Mouse (Mus musculus) embryonic facial prominence, embryonic 11.5 days (tissue): Measurements from ENCODE around the gene Zfand6. TPM values are rescaled to one million over a fixed set of nuclear protein-coding genes. Genes with fewer than 3 reads are reported as not detected.

Source experiments
- ATAC-seq: fragments of 200-750 bp; cut with Nextera tagmentation; replicated peaks from 2 replicates; pipeline ENCODE4 v1.8.0; 2017; ENCODE audit warnings: low read depth; ENCODE audit not compliant: insufficient number of reproducible peaks, low FRiP score, low TSS enrichment
- DNase-seq: peaks from one replicate; pipeline ENCODE4 v3.0.0-alpha.2; 2015; ENCODE audit warnings: low spot score
- H3K27ac ChIP-seq: fragments of 300-500 bp; sonication (generic); replicated peaks from 2 replicates; pipeline ENCODE4 v1.5.1; 2014; ENCODE audit warnings: mild to moderate bottlenecking, low read depth, low read length, control low read depth
- H3K27me3 ChIP-seq: fragments of 300-500 bp; sonication (generic); 2 replicates; pipeline ENCODE4 v1.6.1; 2014; ENCODE audit warnings: mild to moderate bottlenecking, low read length, moderate library complexity, mixed read lengths; ENCODE audit not compliant: control insufficient read depth, insufficient read depth
- H3K36me3 ChIP-seq: fragments of 300-500 bp; sonication (generic); replicated peaks from 2 replicates; pipeline ENCODE4 v1.6.1; 2014; ENCODE audit warnings: low read depth, mild to moderate bottlenecking, low read length, moderate library complexity, mixed read lengths; ENCODE audit not compliant: control insufficient read depth, insufficient read depth
- H3K4me1 ChIP-seq: fragments of 300-500 bp; sonication (generic); 2 replicates; pipeline ENCODE4 v1.6.1; 2014; ENCODE audit warnings: low read length, mixed read lengths; ENCODE audit not compliant: control insufficient read depth, insufficient read depth
- H3K4me2 ChIP-seq: fragments of 300-500 bp; sonication (generic); 2 replicates; pipeline ENCODE4 v1.6.1; 2014; ENCODE audit warnings: low read depth, mild to moderate bottlenecking, control low read depth, low read length, moderate library complexity
- H3K4me3 ChIP-seq: fragments of 300-500 bp; sonication (generic); 2 replicates; pipeline ENCODE4 v1.5.1; 2014; ENCODE audit warnings: low read depth, low read length, control low read depth
- H3K9ac ChIP-seq: fragments of 300-500 bp; sonication (generic); replicated peaks from 2 replicates; pipeline ENCODE4 v1.6.1; 2014; ENCODE audit warnings: mild to moderate bottlenecking, control low read depth, low read length
- H3K9me3 ChIP-seq: fragments of 300-500 bp; sonication (generic); replicated peaks from 2 replicates; pipeline ENCODE4 v1.6.1; 2016; ENCODE audit warnings: mild to moderate bottlenecking, low read length, inconsistent platforms, mixed read lengths; ENCODE audit not compliant: control insufficient read depth
- WGBS: fragments of 180-500 bp; shearing (Covaris S2); extraction: QIAGEN DNeasy Blood & Tissue Kit; methylation state at CpG from one replicate; pipeline ENCODE4 v1.1.7; 2014; 5-methylcytosine and 5-hydroxymethylcytosine counted together
- polyA plus RNA-seq: library from polyadenylated mRNA; unstranded; fragments of >200 nt; fragmentation: Nextera tagmentation; extraction: Ambion mirVana; gene quantifications from 2 replicates; pipeline ENCODE4 v1.2.1, GENCODE M21; 2014

The Zfand6 gene
- polyA plus RNA-seq, 1 experiment from 2014 or later, result 237 TPM

GRCm38 (mm10) chr7:84673103-84673502 is 16.7 kb downstream of the Zfand6 start:
- no peak overlapping the region for H3K27ac ChIP-seq
- H3K36me3 ChIP-seq, result no peaks in the 10 kb centered on the region
- ATAC-seq (no peak), DNase-seq (no peak)
- H3K4me1 ChIP-seq, result no peaks in the 10 kb centered on the region
- no peaks in the 10 kb centered on the region for H3K27me3 ChIP-seq
- H3K9ac ChIP-seq, result no peak overlapping the region
- no peak overlapping the region for H3K4me3 ChIP-seq
- 75% methylated on average over 1 of the region's 1 CpGs for WGBS
- no peak overlapping the region for H3K4me2 ChIP-seq
- H3K9me3 ChIP-seq, result no peaks in the 10 kb centered on the region

- no peak overlapping the region for H3K9ac ChIP-seq
- no peak overlapping the region for H3K4me3 ChIP-seq
- no peaks in the 10 kb centered on the region for H3K4me1 ChIP-seq
- no peaks in the 10 kb centered on the region for H3K27me3 ChIP-seq
- no peak overlapping the region for H3K27ac ChIP-seq
- ATAC-seq (no peak), DNase-seq (no peak)
- no peak overlapping the region for H3K4me2 ChIP-seq
- H3K9me3 ChIP-seq, result no peaks in the 10 kb centered on the region
- 58% methylated on average over 1 of the region's 1 CpGs for WGBS
- no peaks in the 10 kb centered on the region for H3K36me3 ChIP-seq
Measured at GRCm38 (mm10) chr7:84669554-84670152, 20.1 kb downstream of the Zfand6 start.

- H3K27ac ChIP-seq, result no peak overlapping the region
- H3K4me2 ChIP-seq, result no peak overlapping the region
- H3K4me3 ChIP-seq, result no peak overlapping the region
- no peaks in the 10 kb centered on the region for H3K27me3 ChIP-seq
- H3K36me3 ChIP-seq, result no peaks in the 10 kb centered on the region
- H3K4me1 ChIP-seq, result no peaks in the 10 kb centered on the region
- DNase-seq, result no peak
- 81% methylated on average over 5 of the region's 5 CpGs for WGBS
- no peak overlapping the region for H3K9ac ChIP-seq
- ATAC-seq, result no peak
- H3K9me3 ChIP-seq, result no peaks in the 10 kb centered on the region
Measured at GRCm38 (mm10) chr7:84667946-84668345, 21.8 kb downstream of the Zfand6 start.

- ATAC-seq (no peak), DNase-seq (no peak)
- Histone ChIP-seq H3K4me1 (no peaks in the 10 kb centered on the region), H3K27me3 (no peaks in the 10 kb centered on the region), H3K9me3 (no peaks in the 10 kb centered on the region), H3K4me3 (no peak overlapping the region), H3K27ac (no peak overlapping the region), H3K9ac (no peak overlapping the region), H3K4me2 (no peak overlapping the region), H3K36me3 (no peaks in the 10 kb centered on the region)
- WGBS, result 89% methylated on average over 2 of the region's 2 CpGs
Measured at GRCm38 (mm10) chr7:84652740-84653139, 37.0 kb downstream of the Zfand6 start.

GRCm38 (mm10) chr7:84651987-84652321 is 37.8 kb downstream of the Zfand6 start:
- Histone ChIP-seq H3K27me3 (no peaks in the 10 kb centered on the region), H3K4me2 (no peak overlapping the region), H3K4me1 (no peaks in the 10 kb centered on the region), H3K9me3 (no peaks in the 10 kb centered on the region), H3K36me3 (no peaks in the 10 kb centered on the region), H3K9ac (no peak overlapping the region), H3K4me3 (no peak overlapping the region), H3K27ac (no peak overlapping the region)
- WGBS, result 74% methylated on average over 2 of the region's 2 CpGs
- ATAC-seq (no peak), DNase-seq (no peak)

GRCm38 (mm10) chr7:84651303-84651986 is 38.3 kb downstream of the Zfand6 start:
- H3K4me3 ChIP-seq, result no peak overlapping the region
- no peaks in the 10 kb centered on the region for H3K27me3 ChIP-seq
- ATAC-seq, result no peak
- H3K9ac ChIP-seq, result no peak overlapping the region
- H3K36me3 ChIP-seq, result no peaks in the 10 kb centered on the region
- H3K27ac ChIP-seq, result no peak overlapping the region
- H3K4me2 ChIP-seq, result no peak overlapping the region
- no peaks in the 10 kb centered on the region for H3K9me3 ChIP-seq
- H3K4me1 ChIP-seq, result no peaks in the 10 kb centered on the region
- 92% methylated on average over 4 of the region's 4 CpGs for WGBS
- no peak for DNase-seq

- DNase-seq (no peak), ATAC-seq (no peak)
- 97% methylated on average over 2 of the region's 2 CpGs for WGBS
- Histone ChIP-seq H3K9ac (no peak overlapping the region), H3K27me3 (no peaks in the 10 kb centered on the region), H3K9me3 (no peaks in the 10 kb centered on the region), H3K4me2 (no peak overlapping the region), H3K36me3 (no peaks in the 10 kb centered on the region), H3K4me3 (no peak overlapping the region), H3K4me1 (no peaks in the 10 kb centered on the region), H3K27ac (no peak overlapping the region)
Measured at GRCm38 (mm10) chr7:84649016-84649415, 40.7 kb downstream of the Zfand6 start.

GRCm38 (mm10) chr7:84646256-84646655 is 43.5 kb downstream of the Zfand6 start:
- H3K27ac ChIP-seq, result no peak overlapping the region
- H3K9ac ChIP-seq, result no peak overlapping the region
- no peaks in the 10 kb centered on the region for H3K9me3 ChIP-seq
- no peak overlapping the region for H3K4me3 ChIP-seq
- no peaks in the 10 kb centered on the region for H3K4me1 ChIP-seq
- no peaks in the 10 kb centered on the region for H3K27me3 ChIP-seq
- DNase-seq (no peak), ATAC-seq (no peak)
- no peak overlapping the region for H3K4me2 ChIP-seq
- 76% methylated on average over 1 of the region's 1 CpGs for WGBS
- no peaks in the 10 kb centered on the region for H3K36me3 ChIP-seq
